Mouse (Mus musculus): Measurements from ENCODE around the gene Dgkh.

GRCm38 (mm10) chr14:78710647-78711046 lies 21.9 kb downstream of the Dgkh start:
- no peak for TF ChIP-seq CTCF (IDR thresholded peaks at IDR 0.05; ENCODE audit: control insufficient read depth, insufficient read depth, insufficient read length)
- no peak for TF ChIP-seq MYOG (IDR thresholded peaks at IDR 0.05; ENCODE audit: control insufficient read depth, extremely low read depth, insufficient read length)
- no peak for TF ChIP-seq USF1 (IDR thresholded peaks at IDR 0.05; ENCODE audit: low read depth)
- no peak for TF ChIP-seq MYOD1 (IDR thresholded peaks at IDR 0.05; ENCODE audit: control insufficient read depth, insufficient read length, low read depth)
